Mouse (Mus musculus): ENCODE data around the gene Satb1.

Satb1 gene

DNA sequence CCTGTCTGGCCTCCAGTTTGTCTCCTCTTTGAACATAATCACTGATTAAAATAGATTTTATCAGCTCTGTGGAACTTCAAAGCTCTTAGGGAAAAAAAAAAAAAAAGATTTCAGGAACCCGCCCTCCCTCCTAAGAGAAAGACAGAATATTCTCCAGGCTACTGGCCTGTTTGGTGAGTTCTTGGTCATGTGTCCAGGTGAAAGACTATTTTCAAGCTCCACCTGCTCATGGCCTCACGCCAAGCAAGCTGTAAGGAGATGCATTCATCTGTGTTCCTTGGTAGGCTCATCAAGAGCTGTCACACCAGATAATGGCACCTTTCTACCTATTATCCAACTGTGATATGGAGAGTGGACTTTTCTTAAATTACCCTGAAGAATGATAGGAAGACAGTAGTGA lies 54.1 kb downstream of the Satb1 start:
- no peak for DNase-seq (ENCODE audit: low read depth, low spot score)

GRCm38 (mm10) chr17:51777813-51778212 lies 55.3 kb downstream of the Satb1 start:
- no peak for DNase-seq (ENCODE audit: low read depth, low spot score)

GRCm38 (mm10) chr17:51775070-51775881 lies 57.8 kb downstream of the Satb1 start:
- no peak for DNase-seq (ENCODE audit: low read depth, low spot score)

DNA sequence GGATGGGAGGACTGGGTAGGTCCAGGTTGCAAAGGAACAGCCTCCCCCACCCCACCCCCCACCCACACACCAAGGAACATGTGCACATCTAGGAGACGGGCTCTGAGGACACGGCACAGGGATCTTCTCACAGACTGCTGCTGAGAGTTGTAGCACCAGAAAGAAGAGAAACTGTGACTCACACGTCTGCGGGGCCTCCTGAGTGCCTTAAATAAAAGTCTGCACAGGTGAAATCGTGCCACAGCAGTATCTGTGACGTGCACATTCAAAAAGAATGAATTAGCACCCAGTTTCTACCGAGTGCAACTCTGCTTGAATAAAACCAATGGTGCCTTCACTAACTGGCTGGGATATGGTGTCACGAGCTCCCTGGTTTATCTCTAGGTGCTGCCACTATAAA lies 69.5 kb downstream of the Satb1 start:
- DNase-seq (ENCODE audit: low read depth, low spot score) = no peak

- no peak for DNase-seq (ENCODE audit: low read depth, low spot score)
Measured at GRCm38 (mm10) chr17:51762503-51762902, 70.6 kb downstream of the Satb1 start.

DNA sequence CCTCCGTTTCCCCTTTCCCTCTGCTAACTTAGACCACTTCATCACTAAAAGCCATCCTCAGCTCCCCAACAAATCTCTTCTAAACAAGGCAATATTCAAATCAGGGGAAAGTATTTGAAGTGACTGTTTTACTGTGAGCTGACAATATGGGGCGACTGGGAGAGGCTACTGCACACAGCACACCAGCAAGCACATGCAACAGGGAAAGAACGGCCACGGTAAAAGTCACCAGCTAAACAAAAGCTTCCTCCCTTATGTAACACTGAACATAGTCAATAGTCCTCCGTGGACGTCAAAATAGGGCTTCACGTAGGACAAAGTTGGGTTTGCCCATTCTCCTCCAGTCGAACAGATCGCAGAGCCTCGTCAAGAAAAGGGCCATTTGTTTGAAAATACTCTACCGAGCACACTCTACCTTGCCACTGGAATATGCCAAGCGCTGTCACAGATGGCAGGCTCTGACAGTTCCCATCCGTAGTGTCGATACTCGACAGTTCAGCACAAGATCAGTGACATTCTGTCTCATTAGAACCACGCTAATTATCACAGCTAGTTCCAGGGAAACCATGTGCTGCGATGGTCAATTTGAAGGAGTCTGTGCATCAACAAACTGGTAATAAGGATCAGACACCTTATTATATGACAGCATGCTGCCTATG lies 72.0 kb downstream of the Satb1 start:
- no peak for DNase-seq (ENCODE audit: low read depth, low spot score)

DNA sequence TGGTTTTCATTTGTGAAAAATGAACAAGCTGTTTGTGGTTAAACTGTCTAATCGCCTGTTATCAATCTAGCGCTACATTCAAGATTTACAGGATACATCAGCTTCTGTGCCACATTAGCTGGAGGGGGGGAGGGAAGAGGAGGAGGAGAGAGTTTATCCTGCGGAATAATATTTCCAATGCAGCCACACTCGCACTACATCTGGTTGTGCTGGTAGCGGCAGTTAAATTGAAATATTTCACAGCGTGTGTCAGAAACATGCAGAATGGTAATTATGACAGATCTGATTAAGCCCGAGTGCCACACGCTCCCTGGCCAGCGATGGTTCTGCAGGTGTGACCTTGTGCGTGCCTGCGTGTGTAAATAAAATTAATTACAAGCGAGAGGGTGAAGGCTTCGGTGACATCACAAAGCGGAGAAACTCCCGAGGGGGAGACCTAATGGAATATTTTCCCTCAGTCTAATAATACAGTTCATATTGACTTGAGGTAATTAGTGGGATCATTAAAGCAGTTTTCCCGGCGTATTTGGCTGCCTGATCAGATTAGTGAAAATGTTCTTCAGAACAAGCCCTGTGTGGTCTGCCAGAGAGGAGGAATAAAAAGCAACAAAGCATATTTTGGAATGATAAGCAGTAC lies 72.7 kb downstream of the Satb1 start:
- DNase-seq (ENCODE audit: low read depth, low spot score) = no peak

- no peak for DNase-seq (ENCODE audit: low read depth, low spot score)
Measured at GRCm38 (mm10) chr17:51759509-51759908, 73.6 kb downstream of the Satb1 start.

DNA sequence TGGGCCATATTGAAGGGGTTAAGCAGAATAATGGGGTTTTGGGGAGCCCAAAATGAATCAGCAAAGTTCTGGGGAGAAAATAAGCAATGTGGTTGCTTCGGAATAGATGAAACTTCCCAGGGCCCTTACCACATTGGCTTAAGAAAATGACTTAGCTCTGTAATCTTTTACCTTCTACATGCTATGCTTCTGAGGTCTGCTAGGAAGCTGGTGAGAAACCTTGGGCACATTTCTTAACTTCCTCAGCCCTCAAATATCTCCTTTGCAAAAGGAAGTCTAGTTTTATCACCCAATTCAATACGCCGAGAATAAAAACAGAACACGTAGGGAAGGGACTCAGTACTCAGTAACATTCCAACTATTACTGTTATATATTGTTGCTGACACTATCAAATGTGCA lies 80.9 kb downstream of the Satb1 start:
- no peak for DNase-seq (ENCODE audit: low read depth, low spot score)

- DNase-seq (ENCODE audit: low read depth, low spot score) = no peak
Measured at GRCm38 (mm10) chr17:51747204-51747603, 85.9 kb downstream of the Satb1 start.

- DNase-seq (ENCODE audit: low read depth, low spot score) = no peak
Measured at GRCm38 (mm10) chr17:51742502-51742901, 90.6 kb downstream of the Satb1 start.

- no peak for DNase-seq (ENCODE audit: low read depth, low spot score)
Measured at GRCm38 (mm10) chr17:51741126-51741525, 92.0 kb downstream of the Satb1 start.

- peak; percentile 25 for DNase-seq (ENCODE audit: low read depth, low spot score)
Measured at GRCm38 (mm10) chr17:51740246-51740645, 92.8 kb downstream of the Satb1 start.

DNA sequence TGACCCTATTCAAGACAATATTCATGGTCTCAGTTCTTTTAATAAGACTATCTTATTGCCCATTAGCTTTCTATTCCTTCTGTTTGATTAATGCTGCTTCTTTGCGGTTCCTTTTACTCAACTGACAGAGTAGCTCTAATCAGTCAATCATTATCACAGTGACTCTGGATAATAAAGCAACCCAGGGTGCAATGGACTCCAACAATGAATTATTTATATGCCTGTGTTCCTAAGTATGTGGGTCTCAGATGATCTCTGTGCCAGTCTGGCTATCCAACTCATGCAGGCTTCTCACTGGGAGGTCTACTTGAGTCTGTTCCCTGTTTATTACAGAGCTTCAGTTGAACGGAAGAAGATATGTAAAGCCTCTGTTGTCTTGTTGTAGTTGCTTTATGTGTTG lies 108.6 kb downstream of the Satb1 start:
- no peak for DNase-seq (ENCODE audit: low read depth, low spot score)

GRCm38 (mm10) chr17:51695711-51696110 lies 137.4 kb downstream of the Satb1 start:
- DNase-seq (ENCODE audit: low read depth, low spot score) = no peak

DNA sequence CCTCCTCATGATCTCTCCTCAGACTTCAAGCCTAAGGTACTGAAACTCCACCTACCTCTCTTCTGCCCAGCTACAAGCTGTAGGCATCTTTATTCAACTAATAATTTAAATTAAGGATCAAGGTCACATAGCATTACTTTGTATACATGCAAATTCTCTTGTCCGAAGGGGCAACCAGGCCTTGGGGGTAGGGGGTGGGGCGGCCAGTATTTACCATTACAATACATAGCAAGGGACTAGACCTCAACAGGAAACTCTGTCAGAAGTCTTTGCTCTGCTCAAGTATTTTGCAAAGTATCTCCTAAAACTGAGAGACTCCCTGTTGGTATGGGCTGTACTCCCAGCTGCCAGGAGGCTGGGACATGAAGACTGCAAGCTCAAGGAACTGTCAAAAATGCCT lies 137.8 kb downstream of the Satb1 start:
- DNase-seq (ENCODE audit: low read depth, low spot score) = peak; percentile 92

- DNase-seq (ENCODE audit: low read depth, low spot score) = no peak
Measured at GRCm38 (mm10) chr17:51690526-51690925, 142.6 kb downstream of the Satb1 start.

GRCm38 (mm10) chr17:51687226-51687625 lies 145.9 kb downstream of the Satb1 start:
- no peak for DNase-seq (ENCODE audit: low read depth, low spot score)

Measured in ES-CJ7 (cell line).